Mouse (Mus musculus): ENCODE results near the gene Vps45. TPM values are rescaled to one million over a fixed set of nuclear protein-coding genes. Genes with fewer than 3 reads are reported as not detected.

Vps45 gene
- 5.8 and 7.5 TPM in 2 replicates for polyA plus RNA-seq (2012; rRNA removed)

- no peaks in the 10 kb centered on the region for H3K36me3 ChIP-seq (ENCODE audit: control insufficient read depth, insufficient read depth, low read length)
- no peaks in the 10 kb centered on the region for H3K4me1 ChIP-seq (replicated peaks; ENCODE audit: control insufficient read depth, insufficient read depth, low read length)
- no peaks in the 10 kb centered on the region for H3K27me3 ChIP-seq (ENCODE audit: control insufficient read depth, insufficient read depth, low read length)
- DNase-seq, result peak; percentile 68
- peak within 1 kb of the TSS; percentile 60 for H3K27ac ChIP-seq (ENCODE audit: control insufficient read depth, insufficient read depth, low read length)
- peak within 1 kb of the TSS; percentile 72 for H3K4me3 ChIP-seq (ENCODE audit: control insufficient read depth, insufficient read depth, low read length)
- TF ChIP-seq CTCF (IDR thresholded peaks at IDR 0.05; ENCODE audit: borderline replicate concordance, control insufficient read depth, extremely low read depth, insufficient read depth, low read length, poor library complexity), result no peak
- TF ChIP-seq POLR2A (IDR thresholded peaks at IDR 0.05; ENCODE audit: control insufficient read depth, extremely low read depth, insufficient read depth, low read length, poor library complexity), result 0 out of 2 replicates have a peak, but pooled peaks have one; percentile 29
- WGBS, result 2% methylated on average over 18 of the region's 18 CpGs
Observed at GRCm38 (mm10) chr3:96058231-96058896, at the start of gene Vps45. Vps45 (minus strand) TSS chr3:96058466.

GRCm38 (mm10) chr3:96106151-96106550 is 47.9 kb upstream of the Vps45 start:
- H3K4me3 ChIP-seq (ENCODE audit: control insufficient read depth, insufficient read depth, low read length), result no peak overlapping the region
- H3K27me3 ChIP-seq (ENCODE audit: control insufficient read depth, insufficient read depth, low read length), result no peaks in the 10 kb centered on the region
- H3K4me1 ChIP-seq (replicated peaks; ENCODE audit: control insufficient read depth, insufficient read depth, low read length), result peaks cover 14% of the 10 kb centered on the region
- TF ChIP-seq CTCF (IDR thresholded peaks at IDR 0.05; ENCODE audit: borderline replicate concordance, control insufficient read depth, extremely low read depth, insufficient read depth, low read length, poor library complexity) (no peak), POLR2A (IDR thresholded peaks at IDR 0.05; ENCODE audit: control insufficient read depth, extremely low read depth, insufficient read depth, low read length, poor library complexity) (no peak)
- no peak overlapping the region for H3K27ac ChIP-seq (ENCODE audit: control insufficient read depth, insufficient read depth, low read length)
- no peaks in the 10 kb centered on the region for H3K36me3 ChIP-seq (ENCODE audit: control insufficient read depth, insufficient read depth, low read length)
- 95% methylated on average over 4 of the region's 4 CpGs for WGBS
- no peak for DNase-seq

GRCm38 (mm10) chr3:96105232-96105747 is 47.0 kb upstream of the Vps45 start:
- H3K27ac ChIP-seq (ENCODE audit: control insufficient read depth, insufficient read depth, low read length), result no peak overlapping the region
- peaks cover 14% of the 10 kb centered on the region for H3K4me1 ChIP-seq (replicated peaks; ENCODE audit: control insufficient read depth, insufficient read depth, low read length)

GRCm38 (mm10) chr3:96104261-96105065 is 46.2 kb upstream of the Vps45 start, which contains the start of gene Otud7b:
Otud7b (plus strand) TSS chr3:96104527.
- TF ChIP-seq POLR2A (IDR thresholded peaks at IDR 0.05; ENCODE audit: control insufficient read depth, extremely low read depth, insufficient read depth, low read length, poor library complexity), result peak; percentile 19; the same call in 1 of the 2 replicates
- peak; percentile 27; the same call in 1 of the 2 replicates for TF ChIP-seq CTCF (IDR thresholded peaks at IDR 0.05; ENCODE audit: borderline replicate concordance, control insufficient read depth, extremely low read depth, insufficient read depth, low read length, poor library complexity)
- Histone ChIP-seq H3K27me3 (ENCODE audit: control insufficient read depth, insufficient read depth, low read length) (no peaks in the 10 kb centered on the region), H3K4me3 (ENCODE audit: control insufficient read depth, insufficient read depth, low read length) (peak within 1 kb of the TSS; percentile 98), H3K4me1 (replicated peaks; ENCODE audit: control insufficient read depth, insufficient read depth, low read length) (peaks cover 14% of the 10 kb centered on the region), H3K36me3 (ENCODE audit: control insufficient read depth, insufficient read depth, low read length) (no peaks in the 10 kb centered on the region), H3K27ac (ENCODE audit: control insufficient read depth, insufficient read depth, low read length) (no peak within 1 kb of the TSS)
- peak; percentile 61 for DNase-seq
- 1% methylated on average over 84 of the region's 84 CpGs for WGBS

More at GRCm38 (mm10) chr3:96105232-96105747, 47.0 kb upstream of the Vps45 start:
- Histone ChIP-seq H3K27me3 (ENCODE audit: control insufficient read depth, insufficient read depth, low read length) (no peaks in the 10 kb centered on the region), H3K36me3 (ENCODE audit: control insufficient read depth, insufficient read depth, low read length) (no peaks in the 10 kb centered on the region), H3K4me3 (ENCODE audit: control insufficient read depth, insufficient read depth, low read length) (peak overlapping the region; percentile 98; the same call in 1 of the 2 replicates)
- DNase-seq, result no peak
- TF ChIP-seq CTCF (IDR thresholded peaks at IDR 0.05; ENCODE audit: borderline replicate concordance, control insufficient read depth, extremely low read depth, insufficient read depth, low read length, poor library complexity) (no peak), POLR2A (IDR thresholded peaks at IDR 0.05; ENCODE audit: control insufficient read depth, extremely low read depth, insufficient read depth, low read length, poor library complexity) (no peak)
- WGBS, result 14% methylated on average over 10 of the region's 10 CpGs

GRCm38 (mm10) chr3:96103901-96104260 is 45.6 kb upstream of the Vps45 start:
- DNase-seq, result no peak
- H3K27me3 ChIP-seq (ENCODE audit: control insufficient read depth, insufficient read depth, low read length), result no peaks in the 10 kb centered on the region
- H3K4me3 ChIP-seq (ENCODE audit: control insufficient read depth, insufficient read depth, low read length), result peak overlapping the region; percentile 98
- TF ChIP-seq POLR2A (IDR thresholded peaks at IDR 0.05; ENCODE audit: control insufficient read depth, extremely low read depth, insufficient read depth, low read length, poor library complexity), result no peak
- TF ChIP-seq CTCF (IDR thresholded peaks at IDR 0.05; ENCODE audit: borderline replicate concordance, control insufficient read depth, extremely low read depth, insufficient read depth, low read length, poor library complexity), result no peak
- no peaks in the 10 kb centered on the region for H3K36me3 ChIP-seq (ENCODE audit: control insufficient read depth, insufficient read depth, low read length)
- H3K4me1 ChIP-seq (replicated peaks; ENCODE audit: control insufficient read depth, insufficient read depth, low read length), result peaks cover 14% of the 10 kb centered on the region
- no peak overlapping the region for H3K27ac ChIP-seq (ENCODE audit: control insufficient read depth, insufficient read depth, low read length)
- WGBS, result 21% methylated on average over 8 of the region's 8 CpGs

Measured in thymus, adult 2 months (tissue).